ENCODE assay signal across 26 mouse cellular contexts in genomic region chr11:83905756-83906155, GRCm38 (mm10). TPM values are rescaled to one million over a fixed set of nuclear protein-coding genes. Genes with fewer than 3 reads are reported as not detected.
"Had no signal": no experiment of that assay in that cellular context is flagged by ENCODE, and none has a peak within 500 bp of the region (broad histone marks: within the 10 kb centered on the region; RNA-seq: fewer than 3 reads in every experiment).

No protein-coding gene starts in this region.

- H3K4me2 ChIP-seq: intestine, embryonic 15.5 days; limb, embryonic 12.5 days; limb, embryonic 15.5 days; liver, embryonic 15.5 days; lung, embryonic 14.5 days; midbrain, embryonic 12.5 days; neural tube, embryonic 13.5 days had no signal

- H3K27ac ChIP-seq: intestine, embryonic 15.5 days; kidney, postnatal 0 days; layer of hippocampus, adult 2 months; left cerebral cortex, adult 2 months; limb, embryonic 12.5 days; limb, embryonic 15.5 days; liver, embryonic 15.5 days; macrophage; midbrain, embryonic 12.5 days; neural tube, embryonic 13.5 days; stomach, postnatal 0 days had no signal

- H3K4me1 ChIP-seq: limb, embryonic 12.5 days; limb, embryonic 15.5 days; midbrain, embryonic 12.5 days; neural tube, embryonic 13.5 days had no signal

- H3K9me3 ChIP-seq: intestine, embryonic 15.5 days; limb, embryonic 12.5 days; limb, embryonic 15.5 days; liver, embryonic 15.5 days; midbrain, embryonic 12.5 days; neural tube, embryonic 13.5 days had no signal

- H3K4me3 ChIP-seq: intestine, embryonic 15.5 days; layer of hippocampus, adult 2 months; left cerebral cortex, adult 2 months; limb, embryonic 12.5 days; limb, embryonic 15.5 days; liver, embryonic 15.5 days; midbrain, embryonic 12.5 days; myocyte; neural tube, embryonic 13.5 days had no signal

- H3K27me3 ChIP-seq: intestine, embryonic 15.5 days; limb, embryonic 12.5 days; limb, embryonic 15.5 days; liver, embryonic 15.5 days; neural tube, embryonic 13.5 days had no signal

- DNase-seq: kidney, adult 11 months; kidney, adult 9 months; kidney, postnatal 25 days; layer of hippocampus, adult 9-11 months; lung, embryonic 14.5 days; right cerebral cortex, postnatal 14 days; right cerebral cortex, postnatal 4 days; thymus, adult 2 months; thymus, postnatal 14 days; thymus, postnatal 4 days had no signal

- ATAC-seq: intestine, embryonic 15.5 days; lung, postnatal 0 days; midbrain, embryonic 16.5 days had no signal

- H3K36me3 ChIP-seq: intestine, embryonic 15.5 days; limb, embryonic 12.5 days; limb, embryonic 15.5 days; liver, embryonic 15.5 days; midbrain, embryonic 12.5 days; neural tube, embryonic 13.5 days had no signal

- H3K9ac ChIP-seq: intestine, embryonic 15.5 days; limb, embryonic 12.5 days; limb, embryonic 15.5 days; liver, embryonic 15.5 days; lung, embryonic 14.5 days; midbrain, embryonic 12.5 days; neural tube, embryonic 13.5 days had no signal

RNA-seq across cellular contexts. Expression of gene Hnf1b, which starts 55.9 kb away (rescaled TPM):
- total RNA-seq: megakaryocyte, adult 5-6 weeks; monocyte, adult 5-6 weeks had no signal
- polyA plus RNA-seq: limb, embryonic 12.5 days; macrophage; midbrain, embryonic 12.5 days; myocyte had no signal
